Mouse (Mus musculus): ENCODE results near the gene Adora1.
"Not testable (repeated sequence)": the region's sequence is repeated elsewhere in the genome, so short reads cannot be mapped to it uniquely, and the experiment has no call there.

Gene Adora1

DNA sequence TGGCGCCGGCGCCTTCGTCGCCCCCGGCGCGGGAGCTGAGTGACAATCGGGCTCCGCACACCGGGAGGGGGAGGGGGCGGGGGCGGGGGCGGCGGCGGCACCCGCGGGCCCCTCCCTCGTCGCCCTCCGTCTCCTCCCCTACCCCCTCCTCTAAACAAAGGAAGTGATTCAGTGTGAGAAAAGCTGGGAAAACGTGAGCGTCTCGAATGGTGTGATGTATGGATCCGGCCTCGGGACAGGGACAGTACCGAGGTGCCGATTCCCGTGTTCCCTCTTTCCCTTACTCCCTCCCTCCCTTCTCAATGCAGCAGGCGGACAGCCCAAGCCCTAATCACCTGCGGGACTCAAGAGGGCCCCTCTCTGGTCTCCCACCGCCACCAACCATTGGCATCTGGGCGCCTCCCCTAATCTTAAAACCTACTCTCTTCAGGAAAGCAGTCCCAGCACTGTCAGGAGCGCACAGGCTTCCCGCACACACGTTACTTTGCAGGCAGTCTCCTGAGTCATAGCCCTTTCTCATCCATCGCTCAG is at the start of gene Adora1:
Gene Adora1, minus strand, starts transcription at position 41 of the 531 bp plus-strand sequence.
- DNase-seq: no peak

- no peak for DNase-seq
These were observed 47.9 kb upstream of the Adora1 start for GRCm38 (mm10) chr1:134283108-134283507.

DNA sequence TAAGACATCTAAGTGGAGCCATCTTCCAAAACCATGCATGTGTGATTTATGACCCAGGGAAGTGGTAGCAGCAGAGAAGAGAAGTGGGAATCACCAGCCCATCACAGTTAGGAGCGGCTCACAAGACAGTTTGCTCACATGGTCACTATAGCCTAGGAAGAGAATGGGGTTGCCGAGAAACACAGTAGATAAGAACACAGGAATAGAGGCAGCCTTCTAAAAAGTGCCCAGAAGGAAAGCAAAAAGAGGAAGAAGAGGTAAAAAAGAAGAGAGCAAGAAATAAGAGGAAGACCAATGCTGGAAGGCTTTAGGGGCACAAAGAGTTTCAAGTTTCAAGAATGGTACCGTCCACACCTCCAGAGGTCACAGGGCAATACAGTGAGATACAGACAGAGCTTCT is 47.1 kb upstream of the Adora1 start:
- no peak for DNase-seq

GRCm38 (mm10) chr1:134281563-134281962 is 46.3 kb upstream of the Adora1 start:
- DNase-seq: no peak

DNA sequence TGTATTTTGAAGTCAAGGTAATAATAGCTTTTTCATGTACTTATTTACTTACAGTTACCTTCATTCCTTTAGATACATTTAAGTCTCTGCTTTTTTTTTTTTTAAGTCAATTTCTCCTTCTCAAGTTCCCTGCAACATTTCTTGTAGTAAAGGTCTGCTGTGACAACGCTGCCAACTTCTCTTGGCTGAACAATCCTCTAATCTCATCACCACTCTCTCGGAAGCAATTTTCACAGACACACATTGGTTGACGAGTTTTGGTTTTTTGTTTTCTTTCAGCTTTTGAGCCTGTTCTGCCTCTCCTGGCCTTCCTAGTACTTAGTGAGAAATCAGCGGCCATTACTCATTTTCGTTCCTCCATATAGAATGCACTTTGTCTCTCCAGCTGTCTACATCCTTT is 44.9 kb upstream of the Adora1 start:
- no peak for DNase-seq

GRCm38 (mm10) chr1:134276823-134277222 is 41.6 kb upstream of the Adora1 start:
- DNase-seq: no peak

DNA sequence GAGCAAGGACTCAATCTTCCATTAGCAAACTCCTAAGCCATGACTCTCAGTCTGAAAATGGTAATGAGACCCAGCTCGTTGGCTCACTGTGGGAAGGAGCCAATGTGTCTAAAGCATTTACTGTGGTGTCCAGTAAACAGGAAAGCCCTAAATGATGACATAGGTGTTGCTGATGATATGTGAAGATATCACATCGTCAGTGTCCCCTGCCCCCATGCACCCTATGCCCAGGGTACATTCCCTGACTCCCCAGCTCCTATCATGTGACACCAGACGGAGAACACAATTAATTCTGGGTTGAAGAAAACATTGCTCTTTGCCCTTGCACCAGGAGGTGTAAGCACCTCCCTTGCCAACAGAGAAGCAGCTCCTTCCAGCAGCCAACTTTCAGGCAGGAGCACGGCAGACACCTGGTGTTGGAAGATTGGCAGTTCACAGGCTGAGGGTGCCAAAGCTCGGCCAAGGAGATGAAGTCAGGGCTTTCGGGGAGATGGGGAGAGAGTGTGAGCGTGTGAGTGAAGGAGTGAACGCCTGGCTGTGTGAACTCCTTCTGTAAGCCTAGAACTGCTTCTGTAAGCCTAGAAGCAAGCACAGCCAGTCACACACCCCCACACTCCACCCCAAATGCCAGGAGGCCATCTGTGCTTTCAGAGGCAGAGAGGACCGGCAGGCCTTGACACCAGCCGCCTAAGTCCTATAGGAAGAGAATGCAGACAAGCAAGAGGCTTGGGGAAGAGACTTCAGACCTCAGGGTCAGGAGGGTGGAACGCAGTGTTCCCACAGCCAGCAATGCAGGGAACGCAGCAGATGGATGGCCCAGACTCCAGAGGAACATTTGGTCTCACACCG is 40.6 kb upstream of the Adora1 start:
- no peak for DNase-seq

DNA sequence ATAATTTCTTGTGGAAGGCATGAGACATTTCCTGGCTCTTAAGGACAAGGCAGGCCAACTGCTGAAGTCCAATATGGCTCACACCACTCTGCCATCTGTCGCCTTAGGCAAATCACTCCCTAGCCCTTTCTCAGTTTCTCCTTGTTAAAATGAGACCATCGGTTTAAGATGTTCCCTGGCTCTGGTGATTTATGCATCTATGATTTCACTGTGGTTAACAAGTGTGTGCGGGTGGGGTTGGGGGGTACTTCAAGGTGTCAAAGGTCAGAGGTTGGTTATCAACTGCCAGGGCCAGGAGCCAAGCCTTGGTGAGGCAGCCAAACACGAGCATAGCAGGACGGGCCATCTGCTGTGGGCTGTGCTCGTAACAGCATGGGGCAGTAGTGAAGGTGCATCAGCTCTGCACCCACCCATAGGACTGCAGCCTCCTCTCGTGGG is 39.3 kb upstream of the Adora1 start:
- no peak for DNase-seq

- DNase-seq: no peak
These were observed 38.5 kb upstream of the Adora1 start for GRCm38 (mm10) chr1:134273493-134274395.

DNA sequence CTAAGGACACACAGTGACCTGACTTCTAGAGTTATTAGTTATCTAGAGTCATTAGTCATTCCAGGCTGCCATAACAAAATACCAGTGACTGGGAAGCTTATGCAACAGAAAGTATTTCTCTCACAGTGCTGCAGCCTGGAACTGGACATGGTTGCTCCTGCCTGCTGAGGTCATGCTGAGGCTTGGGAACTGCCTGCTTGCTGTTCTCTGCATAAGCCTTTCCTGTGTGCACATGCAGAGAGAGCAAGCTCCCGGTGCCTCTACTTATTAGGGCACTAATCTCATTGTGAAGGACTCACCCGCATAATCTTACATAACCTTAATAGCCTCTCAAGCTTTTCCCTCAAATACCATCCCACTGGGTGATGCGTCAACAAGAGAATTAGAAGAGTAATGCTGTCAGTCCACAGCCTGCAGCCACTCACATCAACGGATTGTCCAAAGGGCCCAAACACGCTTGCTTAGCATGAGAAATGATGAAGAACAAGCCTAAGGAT is 37.6 kb upstream of the Adora1 start:
- DNase-seq: no peak

DNA sequence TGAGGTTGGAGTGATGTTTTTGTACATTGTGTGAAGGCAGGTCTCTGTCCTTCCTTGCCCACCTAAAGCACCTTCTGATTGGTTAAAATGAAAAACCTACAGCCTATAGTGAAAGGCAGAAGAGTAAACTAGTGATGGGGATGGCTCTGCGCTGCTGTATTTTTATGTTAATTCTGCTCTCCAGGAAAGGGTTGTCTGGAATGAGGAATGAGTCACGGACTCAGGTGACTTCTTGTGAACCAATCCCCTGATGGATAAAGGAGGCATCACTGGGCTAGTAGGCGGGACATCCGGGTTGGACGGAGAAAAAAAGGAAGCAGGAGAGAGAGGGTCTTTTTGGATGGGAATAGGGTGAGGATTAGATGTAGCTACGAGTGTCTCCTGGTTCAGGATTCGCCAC is 34.8 kb upstream of the Adora1 start:
- no peak for DNase-seq

DNA sequence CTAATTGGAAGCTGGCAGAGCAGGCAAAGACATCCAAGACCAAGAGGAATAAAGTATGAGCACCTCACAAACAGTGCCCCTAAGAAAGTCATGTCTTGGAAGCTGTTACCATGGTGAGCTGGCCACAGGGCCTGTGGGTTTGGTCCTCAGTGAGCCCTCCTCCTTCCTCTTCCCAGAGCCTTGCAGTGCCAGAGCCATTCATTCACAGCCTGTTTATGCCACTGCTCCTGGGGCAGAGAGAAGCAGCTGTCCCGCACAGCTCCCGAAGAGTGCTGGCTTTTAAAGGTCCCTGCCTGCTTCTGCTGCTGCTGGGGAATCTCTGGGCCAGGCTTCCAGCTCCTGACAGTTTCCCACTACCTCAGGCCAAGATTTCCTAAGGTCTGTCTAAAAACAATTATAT is 30.6 kb upstream of the Adora1 start:
- no peak for DNase-seq

DNA sequence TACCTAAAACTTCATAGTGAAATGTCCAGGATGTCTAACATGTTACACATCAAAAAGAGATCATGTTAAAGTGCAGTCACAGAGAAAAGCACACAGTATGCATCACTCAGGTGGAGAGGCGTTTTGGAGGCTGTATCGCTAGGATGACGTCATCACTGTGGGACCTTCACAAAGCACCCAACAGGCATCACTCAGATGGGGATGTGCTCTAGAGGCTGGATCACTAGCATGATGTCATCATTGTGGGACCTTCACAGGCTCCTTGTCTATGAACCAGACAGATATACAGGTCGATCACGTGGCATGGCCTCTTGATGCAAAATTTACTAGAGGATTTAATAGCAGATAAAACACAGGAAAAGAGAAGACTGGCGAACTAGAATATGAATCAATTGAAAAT is 29.1 kb upstream of the Adora1 start:
- no peak for DNase-seq

- not testable (repeated sequence) for DNase-seq
These were observed 14.4 kb upstream of the Adora1 start for GRCm38 (mm10) chr1:134249681-134250080.

DNA sequence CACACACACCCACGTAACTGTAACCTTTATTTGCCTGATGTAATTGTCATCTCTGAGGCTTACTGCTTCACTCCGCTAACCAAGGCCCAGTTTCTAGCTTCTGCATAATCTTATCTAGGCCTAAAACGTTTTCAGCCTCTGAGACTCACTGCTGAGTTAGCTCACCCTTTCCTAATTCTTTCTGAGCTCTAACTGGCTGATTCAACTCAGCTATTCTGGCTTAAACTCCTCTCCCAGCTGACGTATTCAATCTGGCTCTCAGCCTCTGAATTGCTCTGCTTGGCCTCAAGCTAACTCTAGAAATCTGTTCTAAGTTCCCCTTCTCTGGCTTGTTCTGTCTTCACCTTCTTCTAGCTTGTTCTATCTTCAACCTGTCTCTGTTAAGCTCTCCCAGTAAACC is 11.4 kb upstream of the Adora1 start:
- DNase-seq: no peak

- DNase-seq: no peak
These were observed 9.9 kb upstream of the Adora1 start for GRCm38 (mm10) chr1:134245004-134245717.

DNA sequence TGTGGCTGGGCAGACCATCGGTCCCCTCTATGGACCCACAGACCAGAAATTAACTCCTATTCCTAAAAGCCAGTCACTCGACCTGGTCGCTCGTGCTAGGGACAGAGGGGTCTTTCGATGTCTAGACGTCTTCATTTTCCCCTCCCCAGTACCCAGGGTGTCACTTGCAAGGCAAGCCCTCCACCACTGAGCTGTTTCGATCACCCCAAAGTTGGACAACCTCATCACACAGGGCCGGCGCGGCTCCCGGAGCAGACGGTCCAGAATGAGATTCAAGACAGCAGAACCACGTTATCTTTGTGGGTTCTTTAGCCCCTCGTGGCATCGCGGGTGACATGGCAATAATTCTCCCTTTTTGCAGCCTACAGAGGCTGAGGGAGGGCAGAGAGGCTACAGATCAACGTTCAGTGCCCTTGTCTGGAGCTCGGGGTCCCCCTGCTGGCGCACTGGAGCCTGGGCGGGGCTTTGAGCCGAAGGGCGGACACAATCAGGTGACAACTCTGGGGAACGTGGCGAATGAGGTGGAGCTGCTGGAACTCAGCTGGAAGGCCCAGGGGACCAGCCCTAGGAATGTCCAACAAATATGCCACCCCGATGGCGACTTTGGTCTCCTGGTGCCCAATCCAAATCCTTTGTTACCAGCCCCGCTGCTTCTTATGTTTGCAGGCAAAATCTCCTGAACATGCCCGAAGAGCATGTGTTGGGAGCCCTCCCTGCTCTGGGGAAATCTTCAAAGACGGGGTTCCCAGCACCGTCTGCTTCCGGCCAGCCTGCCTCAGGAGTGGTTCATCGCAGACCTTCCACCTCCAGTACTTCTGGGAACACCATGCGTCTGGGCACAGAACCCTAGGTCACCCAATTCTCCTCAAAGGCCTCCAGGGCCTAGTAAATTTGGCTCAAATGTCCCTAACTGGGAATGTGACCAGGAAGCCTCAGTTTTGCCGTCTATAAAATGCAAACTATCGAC is 9.0 kb upstream of the Adora1 start:
- peak; percentile 81 for DNase-seq

DNA sequence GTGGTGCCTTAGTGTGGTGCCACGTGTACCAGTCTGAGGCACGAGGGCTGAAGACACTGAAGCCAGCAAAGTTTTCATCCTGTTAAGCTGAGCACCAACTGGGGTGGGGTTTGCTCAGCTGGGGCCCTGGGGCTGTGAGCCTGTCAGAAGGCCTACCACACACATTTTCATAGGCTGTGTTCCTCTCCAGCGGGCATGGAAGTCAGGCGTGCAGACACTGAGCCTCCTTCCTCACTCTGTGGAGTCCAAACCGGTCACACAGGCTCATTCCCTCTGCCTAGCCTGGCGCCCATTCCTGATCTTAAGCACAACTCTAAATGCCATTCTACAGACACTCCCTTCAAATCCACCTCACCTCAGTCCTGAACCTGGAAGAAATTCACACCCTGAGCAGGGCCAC is 8.3 kb upstream of the Adora1 start:
- DNase-seq: no peak

DNA sequence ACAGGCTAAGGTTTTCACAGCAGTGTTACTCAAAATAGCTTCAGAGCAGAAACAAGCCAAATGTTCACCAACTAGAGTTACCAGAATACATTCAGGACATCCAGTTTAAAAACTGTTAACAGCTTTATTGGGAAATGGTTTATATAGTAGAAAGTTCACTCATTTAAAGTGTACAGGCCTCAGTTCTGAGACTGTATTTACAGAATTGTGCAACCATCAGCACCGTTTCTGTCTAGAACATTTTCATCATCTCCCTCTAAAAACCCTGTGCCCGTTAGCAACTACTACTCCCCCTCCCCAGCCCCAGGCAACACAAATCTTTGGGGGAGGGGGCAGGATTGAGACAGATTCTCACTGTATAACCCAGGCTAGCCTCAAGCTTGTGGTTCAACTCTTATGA is 7.1 kb upstream of the Adora1 start:
- DNase-seq: no peak

DNA sequence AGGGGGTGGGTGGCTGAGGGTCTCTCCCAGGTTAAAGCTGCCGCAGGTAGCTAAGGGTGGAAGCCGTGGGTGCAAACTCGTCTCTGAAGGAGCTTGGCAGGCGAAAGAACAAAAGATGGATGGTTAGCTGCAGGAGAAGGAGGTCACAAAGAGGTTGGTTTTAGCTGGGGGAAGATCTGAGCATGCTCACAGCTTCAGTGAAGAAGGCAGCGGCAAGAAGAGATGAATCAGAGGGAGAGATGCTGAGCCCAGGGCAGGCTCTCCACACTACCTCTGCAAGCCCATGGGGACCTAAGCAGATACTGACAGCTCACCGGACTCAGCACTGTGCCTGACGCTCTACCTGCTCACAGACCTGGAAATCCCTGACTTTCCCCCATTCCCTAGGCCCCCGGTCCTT is 6.1 kb upstream of the Adora1 start:
- DNase-seq: no peak

- DNase-seq: no peak
These were observed 5.5 kb upstream of the Adora1 start for GRCm38 (mm10) chr1:134240701-134241100.

GRCm38 (mm10) chr1:134237438-134237837 is 2.2 kb upstream of the Adora1 start:
- DNase-seq: no peak
